8 mouse cellular contexts compared by ENCODE assay signal in genomic region chr9:107522400-107522711, GRCm38 (mm10). TPM values are rescaled to one million over a fixed set of nuclear protein-coding genes. Genes with fewer than 3 reads are reported as not detected.
DNase-seq lines count a peak whose midpoint lies in the region; ATAC-seq lines count a peak whose summit lies in the region.

No protein-coding gene starts in this region.

- peak overlapping the region; percentile 34 for H3K4me2 ChIP-seq in kidney, embryonic 14.5 days (replicated peaks; ENCODE audit: low read depth, low read length)
- peak overlapping the region; percentile 44 for H3K4me2 ChIP-seq in embryonic facial prominence, embryonic 12.5 days (replicated peaks)
- H3K4me2 ChIP-seq in hindbrain, embryonic 15.5 days, result peak overlapping the region; percentile 23
- H3K4me2 ChIP-seq in midbrain, embryonic 15.5 days, result peak overlapping the region; percentile 13; the same call in 1 of the 2 replicates

- H3K9me3 ChIP-seq in kidney, embryonic 14.5 days (ENCODE audit: control insufficient read depth, low read length), result no peaks in the 10 kb centered on the region
- H3K9me3 ChIP-seq in embryonic facial prominence, embryonic 12.5 days, result no peaks in the 10 kb centered on the region
- H3K9me3 ChIP-seq in hindbrain, embryonic 15.5 days, result no peaks in the 10 kb centered on the region
- H3K9me3 ChIP-seq in midbrain, embryonic 15.5 days, result no peaks in the 10 kb centered on the region

- no peak for ATAC-seq in kidney, embryonic 14.5 days (ENCODE audit: low FRiP score, low TSS enrichment)
- peak; percentile 8; the same call in 1 of the 2 replicates for ATAC-seq in embryonic facial prominence, embryonic 12.5 days (ENCODE audit: insufficient number of reproducible peaks, insufficient read depth, low FRiP score, low TSS enrichment)
- ATAC-seq in hindbrain, embryonic 15.5 days (ENCODE audit: low FRiP score, low read depth), result no peak
- peak; percentile 4; the same call in 1 of the 2 replicates for ATAC-seq in midbrain, embryonic 15.5 days (replicated peaks)

- H3K9ac ChIP-seq in kidney, embryonic 14.5 days (ENCODE audit: low read depth, low read length), result no peak overlapping the region
- no peak overlapping the region for H3K9ac ChIP-seq in embryonic facial prominence, embryonic 12.5 days
- H3K9ac ChIP-seq in hindbrain, embryonic 15.5 days, result no peak overlapping the region
- no peak overlapping the region for H3K9ac ChIP-seq in midbrain, embryonic 15.5 days

- H3K36me3 ChIP-seq in kidney, embryonic 14.5 days (ENCODE audit: control insufficient read depth, insufficient read depth, low read length), result no peaks in the 10 kb centered on the region
- no peaks in the 10 kb centered on the region for H3K36me3 ChIP-seq in embryonic facial prominence, embryonic 12.5 days
- H3K36me3 ChIP-seq in hindbrain, embryonic 15.5 days, result peaks cover 8% of the 10 kb centered on the region; the same call in 1 of the 2 replicates
- H3K36me3 ChIP-seq in midbrain, embryonic 15.5 days (replicated peaks), result 0 out of 2 replicates have a peak, but pooled peaks cover 2% of the 10 kb centered on the region

- no peak for DNase-seq in kidney, postnatal 14 days
- no peak for DNase-seq in gastrocnemius, adult 18-20 months (ENCODE audit: low spot score)
- no peak for DNase-seq in adrenal gland, postnatal 10 days
- DNase-seq in c-Kit-positive CD71-positive TER-119-positive erythroid progenitor cells, embryonic 14.5 days (ENCODE audit: low spot score), result no peak

- peaks cover 9% of the 10 kb centered on the region for H3K27me3 ChIP-seq in kidney, embryonic 14.5 days (ENCODE audit: control insufficient read depth, insufficient read depth, low read length)
- H3K27me3 ChIP-seq in embryonic facial prominence, embryonic 12.5 days, result peaks cover 38% of the 10 kb centered on the region
- peaks cover 24% of the 10 kb centered on the region for H3K27me3 ChIP-seq in hindbrain, embryonic 15.5 days
- H3K27me3 ChIP-seq in midbrain, embryonic 15.5 days (replicated peaks), result peaks cover 27% of the 10 kb centered on the region

- H3K4me1 ChIP-seq in kidney, embryonic 14.5 days (ENCODE audit: control insufficient read depth, insufficient read depth, low read length), result peaks cover 15% of the 10 kb centered on the region; the same call in 1 of the 2 replicates
- peaks cover 32% of the 10 kb centered on the region for H3K4me1 ChIP-seq in embryonic facial prominence, embryonic 12.5 days
- H3K4me1 ChIP-seq in hindbrain, embryonic 15.5 days (replicated peaks), result peaks cover 29% of the 10 kb centered on the region
- peaks cover 24% of the 10 kb centered on the region for H3K4me1 ChIP-seq in midbrain, embryonic 15.5 days

- no peak overlapping the region for H3K4me3 ChIP-seq in kidney, embryonic 14.5 days (ENCODE audit: low read length)
- H3K4me3 ChIP-seq in embryonic facial prominence, embryonic 12.5 days, result no peak overlapping the region
- no peak overlapping the region for H3K4me3 ChIP-seq in hindbrain, embryonic 15.5 days
- no peak overlapping the region for H3K4me3 ChIP-seq in midbrain, embryonic 15.5 days

- H3K27ac ChIP-seq in kidney, embryonic 14.5 days (ENCODE audit: low read depth, low read length), result no peak overlapping the region
- H3K27ac ChIP-seq in embryonic facial prominence, embryonic 12.5 days, result no peak overlapping the region
- no peak overlapping the region for H3K27ac ChIP-seq in hindbrain, embryonic 15.5 days (replicated peaks)
- H3K27ac ChIP-seq in midbrain, embryonic 15.5 days, result peak overlapping the region; percentile 35; the same call in 1 of the 2 replicates

- 29% methylated on average over 2 of the region's 2 CpGs for WGBS in kidney, embryonic 14.5 days
- 26% methylated on average over 2 of the region's 2 CpGs for WGBS in embryonic facial prominence, embryonic 12.5 days
- 13% methylated on average over 2 of the region's 2 CpGs for WGBS in hindbrain, embryonic 15.5 days
- 29% methylated on average over 2 of the region's 2 CpGs for WGBS in midbrain, embryonic 15.5 days

RNA-seq across cellular contexts. Expression of gene Tmem115, which starts 11.4 kb away (rescaled TPM):
- polyA plus RNA-seq in kidney, embryonic 14.5 days (2014; fragmentation: Nextera tagmentation; extraction: Ambion mirVana), result 45.0 and 49.9 TPM in 2 replicates
- polyA plus RNA-seq in embryonic facial prominence, embryonic 12.5 days (2016; fragmentation: Nextera tagmentation; extraction: Ambion mirVana), result 49.7 and 50.1 TPM in 2 replicates
- 48.1 and 48.5 TPM in 2 replicates for polyA plus RNA-seq in hindbrain, embryonic 15.5 days (2015; fragmentation: Nextera tagmentation; extraction: Ambion mirVana)
- 48.0 and 50.5 TPM in 2 replicates for polyA plus RNA-seq in midbrain, embryonic 15.5 days (2015; fragmentation: Nextera tagmentation; extraction: Ambion mirVana)
- total RNA-seq in gastrocnemius, adult 18-20 months (2021), result 10 to 100 TPM; 16.3 to 17.1 TPM
- 10 to 100 TPM; 31.4 to 37.6 TPM for total RNA-seq in adrenal gland, postnatal 10 days (2021)

RNA-seq across cellular contexts. Expression of gene Cyb561d2, which starts 19.6 kb away (rescaled TPM):
- 28.7 and 32.3 TPM in 2 replicates for polyA plus RNA-seq in kidney, embryonic 14.5 days (2014; fragmentation: Nextera tagmentation; extraction: Ambion mirVana)
- 17.2 and 17.7 TPM in 2 replicates for polyA plus RNA-seq in embryonic facial prominence, embryonic 12.5 days (2016; fragmentation: Nextera tagmentation; extraction: Ambion mirVana)
- 45.3 and 47.3 TPM in 2 replicates for polyA plus RNA-seq in hindbrain, embryonic 15.5 days (2015; fragmentation: Nextera tagmentation; extraction: Ambion mirVana)
- polyA plus RNA-seq in midbrain, embryonic 15.5 days (2015; fragmentation: Nextera tagmentation; extraction: Ambion mirVana), result 45.1 and 45.7 TPM in 2 replicates
- total RNA-seq in gastrocnemius, adult 18-20 months (2021), result 1 to 10 TPM; 3.0 to 4.1 TPM
- total RNA-seq in adrenal gland, postnatal 10 days (2021), result 10 to 100 TPM; 15.4 to 16.1 TPM

RNA-seq across cellular contexts. Expression of gene Nprl2, which starts 19.7 kb away (rescaled TPM):
- polyA plus RNA-seq in kidney, embryonic 14.5 days (2014; fragmentation: Nextera tagmentation; extraction: Ambion mirVana), result 41.0 and 48.6 TPM in 2 replicates
- 40.8 and 46.3 TPM in 2 replicates for polyA plus RNA-seq in embryonic facial prominence, embryonic 12.5 days (2016; fragmentation: Nextera tagmentation; extraction: Ambion mirVana)
- polyA plus RNA-seq in hindbrain, embryonic 15.5 days (2015; fragmentation: Nextera tagmentation; extraction: Ambion mirVana), result 69.2 and 70.2 TPM in 2 replicates
- polyA plus RNA-seq in midbrain, embryonic 15.5 days (2015; fragmentation: Nextera tagmentation; extraction: Ambion mirVana), result 78.4 and 81.6 TPM in 2 replicates
- 10 to 100 TPM; 10.7 to 13.7 TPM for total RNA-seq in gastrocnemius, adult 18-20 months (2021)
- 10 to 100 TPM; 19.2 to 21.3 TPM for total RNA-seq in adrenal gland, postnatal 10 days (2021)

RNA-seq across cellular contexts. Expression of gene Zmynd10, which starts 24.7 kb away (rescaled TPM):
- 0.76 and 1.7 TPM in 2 replicates for polyA plus RNA-seq in kidney, embryonic 14.5 days (2014; fragmentation: Nextera tagmentation; extraction: Ambion mirVana)
- polyA plus RNA-seq in embryonic facial prominence, embryonic 12.5 days (2016; fragmentation: Nextera tagmentation; extraction: Ambion mirVana), result 1.3 and 1.7 TPM in 2 replicates
- 3.4 and 4.3 TPM in 2 replicates for polyA plus RNA-seq in hindbrain, embryonic 15.5 days (2015; fragmentation: Nextera tagmentation; extraction: Ambion mirVana)
- 4.6 TPM in 2 replicates for polyA plus RNA-seq in midbrain, embryonic 15.5 days (2015; fragmentation: Nextera tagmentation; extraction: Ambion mirVana)
- under 1 TPM; 0.40 to 0.68 TPM for total RNA-seq in gastrocnemius, adult 18-20 months (2021)
- not detected for total RNA-seq in adrenal gland, postnatal 10 days (2021)

RNA-seq across cellular contexts. Expression of gene Rassf1, which starts 29.0 kb away (rescaled TPM):
- 53.2 and 60.1 TPM in 2 replicates for polyA plus RNA-seq in kidney, embryonic 14.5 days (2014; fragmentation: Nextera tagmentation; extraction: Ambion mirVana)
- 54.0 and 55.6 TPM in 2 replicates for polyA plus RNA-seq in embryonic facial prominence, embryonic 12.5 days (2016; fragmentation: Nextera tagmentation; extraction: Ambion mirVana)
- polyA plus RNA-seq in hindbrain, embryonic 15.5 days (2015; fragmentation: Nextera tagmentation; extraction: Ambion mirVana), result 43.6 and 43.9 TPM in 2 replicates
- 44.4 and 45.3 TPM in 2 replicates for polyA plus RNA-seq in midbrain, embryonic 15.5 days (2015; fragmentation: Nextera tagmentation; extraction: Ambion mirVana)
- total RNA-seq in gastrocnemius, adult 18-20 months (2021), result 10 to 100 TPM; 11.9 to 13.6 TPM
- 10 to 100 TPM; 23.6 to 27.7 TPM for total RNA-seq in adrenal gland, postnatal 10 days (2021)

Comparison
In these comparisons a context has a peak if more than half of its experiments do, and no peak if none do; other contexts are left out.
1. ATAC-seq: peak in embryonic facial prominence, embryonic 12.5 days (single experiment) and midbrain, embryonic 15.5 days (single experiment); none in kidney, embryonic 14.5 days (single experiment) and hindbrain, embryonic 15.5 days (single experiment).
2. Peak in every context shown above with its lines, with median percentiles within 50 percentile points of each other: H3K4me2 ChIP-seq.